Mouse (Mus musculus): ENCODE measurements around the gene Trpc4.

Gene Trpc4

GRCm38 (mm10) chr3:54155639-54156315 lies at the start of gene Trpc4:
Gene Trpc4, plus strand, starts transcription at chr3:54156035.
- DNase-seq (ENCODE audit: low spot score in 2 of 2): no peak

GRCm38 (mm10) chr3:54111489-54111888 lies 44.3 kb upstream of the Trpc4 start:
- DNase-seq (ENCODE audit: low spot score in 2 of 2): no peak

- no peak for DNase-seq (ENCODE audit: low spot score in 2 of 2)
Measured at GRCm38 (mm10) chr3:54135376-54135775, 20.5 kb upstream of the Trpc4 start.

- no peak for DNase-seq (ENCODE audit: low spot score in 2 of 2)
Measured at GRCm38 (mm10) chr3:54141376-54141775, 14.5 kb upstream of the Trpc4 start.

- no peak for DNase-seq (ENCODE audit: low spot score in 2 of 2)
Measured at GRCm38 (mm10) chr3:54154844-54155638, 794 bp upstream of the Trpc4 start.

- DNase-seq (ENCODE audit: low spot score in 2 of 2): no peak
Measured at GRCm38 (mm10) chr3:54156316-54157000, 623 bp downstream of the Trpc4 start.

GRCm38 (mm10) chr3:54170701-54171100 lies 14.9 kb downstream of the Trpc4 start:
- no peak for DNase-seq (ENCODE audit: low spot score in 2 of 2)

GRCm38 (mm10) chr3:54177296-54177695 lies 21.5 kb downstream of the Trpc4 start:
- no peak for DNase-seq (ENCODE audit: low spot score in 2 of 2)

- DNase-seq (ENCODE audit: low spot score in 2 of 2): no peak
Measured at GRCm38 (mm10) chr3:54190932-54191668, 35.3 kb downstream of the Trpc4 start.

- DNase-seq (ENCODE audit: low spot score in 2 of 2): no peak
Measured at GRCm38 (mm10) chr3:54201231-54201630, 45.4 kb downstream of the Trpc4 start.

GRCm38 (mm10) chr3:54204386-54204785 lies 48.6 kb downstream of the Trpc4 start:
- DNase-seq (ENCODE audit: low spot score in 2 of 2): no peak

GRCm38 (mm10) chr3:54210112-54210511 lies 54.3 kb downstream of the Trpc4 start:
- no peak for DNase-seq (ENCODE audit: low spot score in 2 of 2)

GRCm38 (mm10) chr3:54211441-54211840 lies 55.6 kb downstream of the Trpc4 start:
- DNase-seq (ENCODE audit: low spot score in 2 of 2): no peak

- DNase-seq (ENCODE audit: low spot score in 2 of 2): no peak
Measured at GRCm38 (mm10) chr3:54222549-54222948, 66.7 kb downstream of the Trpc4 start.

- no peak for DNase-seq (ENCODE audit: low spot score in 2 of 2)
Measured at GRCm38 (mm10) chr3:54228463-54228862, 72.6 kb downstream of the Trpc4 start.

- DNase-seq (ENCODE audit: low spot score in 2 of 2): no peak
Measured at GRCm38 (mm10) chr3:54238891-54239290, 83.1 kb downstream of the Trpc4 start.

- no peak for DNase-seq (ENCODE audit: low spot score in 2 of 2)
Measured at GRCm38 (mm10) chr3:54239426-54239825, 83.6 kb downstream of the Trpc4 start.

GRCm38 (mm10) chr3:54243136-54243535 lies 87.3 kb downstream of the Trpc4 start:
- no peak for DNase-seq (ENCODE audit: low spot score in 2 of 2)

GRCm38 (mm10) chr3:54244729-54245465 lies 89.1 kb downstream of the Trpc4 start:
- no peak for DNase-seq (ENCODE audit: low spot score in 2 of 2)

GRCm38 (mm10) chr3:54246416-54246815 lies 90.6 kb downstream of the Trpc4 start:
- DNase-seq (ENCODE audit: low spot score in 2 of 2): no peak

GRCm38 (mm10) chr3:54249311-54249710 lies 93.5 kb downstream of the Trpc4 start:
- no peak for DNase-seq (ENCODE audit: low spot score in 2 of 2)
